Mouse (Mus musculus): Measurements from ENCODE around the gene Mthfd1. TPM values are rescaled to one million over a fixed set of nuclear protein-coding genes. Genes with fewer than 3 reads are reported as not detected.

Mthfd1 gene
- 76.8 TPM for polyA plus RNA-seq (2014; fragmentation: Illumina TruSeq; extraction: RNeasy Lipid Tissue Mini Kit (QIAGEN cat#74804); ENCODE audit: low read depth, low replicate concordance)

GRCm38 (mm10) chr12:76254725-76255498 lies at the start of gene Mthfd1:
Mthfd1 (plus strand) TSS chr12:76255298.

GRCm38 (mm10) chr12:76246646-76247045 lies 8.5 kb upstream of the Mthfd1 start, which contains the start of gene Tex21:
Tex21 (minus strand) TSS chr12:76246746.

GRCm38 (mm10) chr12:76324679-76325431 lies 69.8 kb downstream of the Mthfd1 start, which contains the start of gene Akap5:
Akap5 (plus strand) TSS chr12:76324891.

Other genes starting within 250 kb of the Mthfd1 start
- not detected for gene Esr2, start 78.0 kb upstream of the Mthfd1 start, polyA plus RNA-seq (2014; fragmentation: Illumina TruSeq; extraction: RNeasy Lipid Tissue Mini Kit (QIAGEN cat#74804); ENCODE audit: low read depth, low replicate concordance)
- gene Tex21, start 8.6 kb upstream of the Mthfd1 start, polyA plus RNA-seq (2014; fragmentation: Illumina TruSeq; extraction: RNeasy Lipid Tissue Mini Kit (QIAGEN cat#74804); ENCODE audit: low read depth, low replicate concordance), result not detected
- gene Akap5, start 69.6 kb downstream of the Mthfd1 start, polyA plus RNA-seq (2014; fragmentation: Illumina TruSeq; extraction: RNeasy Lipid Tissue Mini Kit (QIAGEN cat#74804); ENCODE audit: low read depth, low replicate concordance), result 0.56 TPM
- gene Zbtb25, start 114.3 kb downstream of the Mthfd1 start, polyA plus RNA-seq (2014; fragmentation: Illumina TruSeq; extraction: RNeasy Lipid Tissue Mini Kit (QIAGEN cat#74804); ENCODE audit: low read depth, low replicate concordance), result 6.9 TPM
- 3.5 TPM for gene Zbtb1, start 115.0 kb downstream of the Mthfd1 start, polyA plus RNA-seq (2014; fragmentation: Illumina TruSeq; extraction: RNeasy Lipid Tissue Mini Kit (QIAGEN cat#74804); ENCODE audit: low read depth, low replicate concordance)
- 0.48 TPM for gene Hspa2, start 148.9 kb downstream of the Mthfd1 start, polyA plus RNA-seq (2014; fragmentation: Illumina TruSeq; extraction: RNeasy Lipid Tissue Mini Kit (QIAGEN cat#74804); ENCODE audit: low read depth, low replicate concordance)
- gene Ppp1r36, start 162.2 kb downstream of the Mthfd1 start, polyA plus RNA-seq (2014; fragmentation: Illumina TruSeq; extraction: RNeasy Lipid Tissue Mini Kit (QIAGEN cat#74804); ENCODE audit: low read depth, low replicate concordance), result not detected